ENCODE assay signal across 8 mouse cellular contexts in genomic region chr19:37814089-37815073, GRCm38 (mm10).
A peak's percentile ranks its signal among the peaks of the same experiment; 100 is the strongest.
DNase-seq lines count a peak whose midpoint lies in the region; ATAC-seq lines count a peak whose summit lies in the region.

No protein-coding gene starts in this region.

- ATAC-seq in forebrain, embryonic 14.5 days, result no peak
- ATAC-seq in limb, embryonic 11.5 days (ENCODE audit: insufficient number of reproducible peaks, low FRiP score, low TSS enrichment, low read depth), result no peak
- no peak for ATAC-seq in midbrain, embryonic 14.5 days (ENCODE audit: low FRiP score, low TSS enrichment)

- H3K36me3 ChIP-seq in forebrain, embryonic 14.5 days (ENCODE audit: control insufficient read depth, insufficient read depth, low read length), result no peaks in the 10 kb centered on the region
- no peaks in the 10 kb centered on the region for H3K36me3 ChIP-seq in forebrain, embryonic 10.5 days (replicated peaks)
- no peaks in the 10 kb centered on the region for H3K36me3 ChIP-seq in embryonic facial prominence, embryonic 10.5 days (replicated peaks)
- H3K36me3 ChIP-seq in limb, embryonic 11.5 days (ENCODE audit: control insufficient read depth, insufficient read depth, low read length), result no peaks in the 10 kb centered on the region
- no peaks in the 10 kb centered on the region for H3K36me3 ChIP-seq in midbrain, embryonic 14.5 days (ENCODE audit: control insufficient read depth, insufficient read depth, low read length)

- H3K4me3 ChIP-seq in forebrain, embryonic 14.5 days (ENCODE audit: low read depth, low read length), result no peak overlapping the region
- no peak overlapping the region; the same call in 1 of the 2 replicates for H3K4me3 ChIP-seq in forebrain, embryonic 10.5 days
- peak overlapping the region; percentile 24 for H3K4me3 ChIP-seq in embryonic facial prominence, embryonic 10.5 days
- no peak overlapping the region for H3K4me3 ChIP-seq in limb, embryonic 11.5 days (ENCODE audit: low read depth, low read length)
- H3K4me3 ChIP-seq in midbrain, embryonic 14.5 days (replicated peaks; ENCODE audit: low read depth, low read length), result no peak overlapping the region

- no peaks in the 10 kb centered on the region for H3K4me1 ChIP-seq in forebrain, embryonic 14.5 days (ENCODE audit: control insufficient read depth, insufficient read depth, low read length)
- H3K4me1 ChIP-seq in forebrain, embryonic 10.5 days, result peaks cover 20% of the 10 kb centered on the region
- peaks cover 15% of the 10 kb centered on the region for H3K4me1 ChIP-seq in embryonic facial prominence, embryonic 10.5 days
- peaks cover 5% of the 10 kb centered on the region; the same call in 1 of the 2 replicates for H3K4me1 ChIP-seq in limb, embryonic 11.5 days (ENCODE audit: control insufficient read depth, insufficient read depth, low read length)
- H3K4me1 ChIP-seq in midbrain, embryonic 14.5 days (ENCODE audit: control insufficient read depth, insufficient read depth, low read length), result no peaks in the 10 kb centered on the region

- H3K27me3 ChIP-seq in forebrain, embryonic 14.5 days (replicated peaks; ENCODE audit: control insufficient read depth, insufficient read depth, low read length), result no peaks in the 10 kb centered on the region
- H3K27me3 ChIP-seq in forebrain, embryonic 10.5 days (ENCODE audit: poor library complexity, severe bottlenecking), result peaks cover 25% of the 10 kb centered on the region
- peaks cover 13% of the 10 kb centered on the region for H3K27me3 ChIP-seq in embryonic facial prominence, embryonic 10.5 days (replicated peaks; ENCODE audit: low read depth, poor library complexity, severe bottlenecking)
- no peaks in the 10 kb centered on the region for H3K27me3 ChIP-seq in limb, embryonic 11.5 days (ENCODE audit: control insufficient read depth, insufficient read depth, low read length)
- H3K27me3 ChIP-seq in midbrain, embryonic 14.5 days (ENCODE audit: control insufficient read depth, insufficient read depth, low read length), result no peaks in the 10 kb centered on the region

- H3K27ac ChIP-seq in forebrain, embryonic 14.5 days (ENCODE audit: low read depth, low read length), result no peak overlapping the region
- no peak overlapping the region for H3K27ac ChIP-seq in forebrain, embryonic 10.5 days
- H3K27ac ChIP-seq in embryonic facial prominence, embryonic 10.5 days (replicated peaks), result peak overlapping the region; percentile 44; the same call in 1 of the 2 replicates
- no peak overlapping the region for H3K27ac ChIP-seq in limb, embryonic 11.5 days (replicated peaks; ENCODE audit: low read depth, low read length)
- no peak overlapping the region for H3K27ac ChIP-seq in midbrain, embryonic 14.5 days (replicated peaks; ENCODE audit: low read depth, low read length)

- H3K4me2 ChIP-seq in forebrain, embryonic 14.5 days (ENCODE audit: low read length), result no peak overlapping the region
- H3K4me2 ChIP-seq in limb, embryonic 11.5 days (ENCODE audit: low read depth, severe bottlenecking), result peak overlapping the region; percentile 20; the same call in 1 of the 2 replicates
- H3K4me2 ChIP-seq in midbrain, embryonic 14.5 days (ENCODE audit: low read length), result no peak overlapping the region

- DNase-seq in forebrain, embryonic 14.5 days (ENCODE audit: low spot score), result peak; percentile 4
- no peak for DNase-seq in forebrain, embryonic 10.5 days (ENCODE audit: extremely low spot score, low spot score)
- peak; percentile 34 for DNase-seq in embryonic facial prominence, embryonic 10.5 days (ENCODE audit: low spot score)
- DNase-seq in heart, postnatal 4 days, result peak; percentile 70
- DNase-seq in limb, embryonic 11.5 days (ENCODE audit: low spot score), result peak; percentile 39
- peak; percentile 2 for DNase-seq in midbrain, embryonic 14.5 days
- no peak for DNase-seq in frontal cortex, adult 2 months (ENCODE audit: extremely low spot score in 1 of 2, low spot score in 1 of 2)
- no peak for DNase-seq in left cerebral cortex, postnatal 14 days (ENCODE audit: low spot score in 2 of 2)

- no peaks in the 10 kb centered on the region for H3K9me3 ChIP-seq in forebrain, embryonic 14.5 days (replicated peaks; ENCODE audit: control insufficient read depth, low read length)
- H3K9me3 ChIP-seq in forebrain, embryonic 10.5 days, result no peaks in the 10 kb centered on the region
- no peaks in the 10 kb centered on the region for H3K9me3 ChIP-seq in embryonic facial prominence, embryonic 10.5 days
- no peaks in the 10 kb centered on the region for H3K9me3 ChIP-seq in limb, embryonic 11.5 days (ENCODE audit: control insufficient read depth, low read length)
- H3K9me3 ChIP-seq in midbrain, embryonic 14.5 days (ENCODE audit: control insufficient read depth, low read length), result no peaks in the 10 kb centered on the region

- no peak overlapping the region for H3K9ac ChIP-seq in forebrain, embryonic 14.5 days (ENCODE audit: low read length)
- H3K9ac ChIP-seq in limb, embryonic 11.5 days (ENCODE audit: low read length), result no peak overlapping the region
- no peak overlapping the region for H3K9ac ChIP-seq in midbrain, embryonic 14.5 days (replicated peaks; ENCODE audit: low read length)

- intact Hi-C loops in left cerebral cortex, postnatal 14 days (cut with DNase I), result no loop called here

- 30% methylated on average over 19 of the region's 19 CpGs for WGBS in forebrain, embryonic 14.5 days
- 21% methylated on average over 19 of the region's 19 CpGs for WGBS in forebrain, embryonic 10.5 days
- whole genome bisulfite sequencing in embryonic facial prominence, embryonic 10.5 days, result 19% methylated on average over 19 of the region's 19 CpGs
- 10% methylated on average over 19 of the region's 19 CpGs for WGBS in limb, embryonic 11.5 days
- WGBS in midbrain, embryonic 14.5 days, result 23% methylated on average over 19 of the region's 19 CpGs

Comparison
In these comparisons a context has a peak if more than half of its experiments do, and no peak if none do; other contexts are left out.
1. DNase-seq: peak in forebrain, embryonic 14.5 days (single experiment), embryonic facial prominence, embryonic 10.5 days (single experiment), heart, postnatal 4 days (single experiment), limb, embryonic 11.5 days (single experiment) and midbrain, embryonic 14.5 days (single experiment); none in forebrain, embryonic 10.5 days (single experiment), frontal cortex, adult 2 months (0 of 2) and left cerebral cortex, postnatal 14 days (0 of 2).